9 mouse cellular contexts compared by ENCODE assay signal in the genomic region with DNA sequence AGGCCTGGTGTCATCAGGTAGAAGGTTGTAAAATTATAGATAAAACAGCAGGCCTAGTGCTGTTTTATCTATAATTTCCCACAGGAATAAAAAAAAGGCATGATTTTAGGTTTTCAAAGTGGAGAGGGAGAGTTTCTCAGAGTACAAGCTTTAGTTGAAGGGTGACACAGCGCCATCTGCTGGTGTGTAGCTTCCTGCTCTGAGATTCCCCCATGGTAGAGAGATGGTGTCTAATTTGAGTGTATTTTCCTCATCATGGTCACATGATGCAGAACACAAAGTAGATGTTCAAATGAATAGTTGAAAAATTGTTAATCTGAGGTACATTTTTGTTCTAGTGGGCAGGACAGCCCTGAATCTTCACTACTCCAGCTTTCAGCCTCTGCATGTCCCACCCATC. TPM values are rescaled to one million over a fixed set of nuclear protein-coding genes. Genes with fewer than 3 reads are reported as not detected.
DNase-seq lines count a peak whose midpoint lies in the region; ATAC-seq lines count a peak whose summit lies in the region.
"Had no signal": no experiment of that assay in that cellular context is flagged by ENCODE, and none has a peak within 500 bp of the region (broad histone marks: within the 10 kb centered on the region; RNA-seq: fewer than 3 reads in every experiment).

No protein-coding gene starts in this region.

- H3K27me3 ChIP-seq in neural tube, embryonic 15.5 days (replicated peaks): no peaks in the 10 kb centered on the region
- H3K27me3 ChIP-seq: heart, embryonic 13.5 days had no signal

- H3K27ac ChIP-seq in neural tube, embryonic 15.5 days (replicated peaks): no peak overlapping the region

- no peak overlapping the region for H3K9ac ChIP-seq in neural tube, embryonic 15.5 days (replicated peaks)
- H3K9ac ChIP-seq: heart, embryonic 13.5 days had no signal

- no peaks in the 10 kb centered on the region for H3K36me3 ChIP-seq in neural tube, embryonic 15.5 days

- intact Hi-C loops in heart, postnatal 36 days (cut with DNase I): loop anchor here (2.0 to 5.0 kb wide), 3 partner anchors 37 to 293 kb away; a partner anchor contains a TSS
- intact Hi-C loops in left cerebral cortex, postnatal 10 days (cut with DNase I): no loop called here

- H3K4me1 ChIP-seq in neural tube, embryonic 15.5 days: no peaks in the 10 kb centered on the region
- H3K4me1 ChIP-seq: heart, embryonic 13.5 days had no signal

- ATAC-seq in neural tube, embryonic 15.5 days (ENCODE audit: low FRiP score): no peak
- ATAC-seq in activated CD4-positive, CD25-positive, alpha-beta regulatory T cell, adult 4 months: no peak

- no peaks in the 10 kb centered on the region for H3K9me3 ChIP-seq in neural tube, embryonic 15.5 days (replicated peaks)
- H3K9me3 ChIP-seq: heart, embryonic 13.5 days had no signal

- peak; percentile 17 for DNase-seq in neural tube, embryonic 10.5 days (ENCODE audit: extremely low spot score, low spot score)
- peak; percentile 79 for DNase-seq in ZHBTc4 (ENCODE audit: low read depth, low spot score)
- DNase-seq in cerebellum, postnatal 14 days: peak; percentile 61 to 76
- peak; percentile 37 to 76 for DNase-seq in heart, postnatal 36 days
- DNase-seq in left cerebral cortex, postnatal 10 days (ENCODE audit: extremely low spot score in 1 of 2, low spot score in 2 of 2): peak; percentile 33 to 69
- peak; percentile 6 for DNase-seq in retina, adult 2 months (ENCODE audit: low read depth, low spot score)

- 33% methylated on average over 1 of the region's 1 CpGs for WGBS in neural tube, embryonic 15.5 days

- no peak overlapping the region for H3K4me3 ChIP-seq in neural tube, embryonic 15.5 days (replicated peaks)
- H3K4me3 ChIP-seq: heart, embryonic 13.5 days had no signal

- no peak overlapping the region for H3K4me2 ChIP-seq in neural tube, embryonic 15.5 days
- H3K4me2 ChIP-seq: heart, embryonic 13.5 days had no signal

RNA-seq across cellular contexts. Expression of a gene that starts 32.3 kb away (rescaled TPM):
- polyA plus RNA-seq in neural tube, embryonic 15.5 days (2015; fragmentation: Nextera tagmentation; extraction: Ambion mirVana): 14.6 and 15.9 TPM in 2 replicates
- 10 to 100 TPM; 32.4 to 33.0 TPM for total RNA-seq in heart, postnatal 36 days (2021)
- 10 to 100 TPM; 44.1 to 44.2 TPM for total RNA-seq in left cerebral cortex, postnatal 10 days (2021)
- polyA plus RNA-seq in activated CD4-positive, CD25-positive, alpha-beta regulatory T cell, adult 4 months (2017; shearing (Covaris generic)): 10 to 100 TPM; 29.1 to 33.9 TPM

RNA-seq across cellular contexts. Expression of a gene that starts 32.4 kb away (rescaled TPM):
- polyA plus RNA-seq in neural tube, embryonic 15.5 days (2015; fragmentation: Nextera tagmentation; extraction: Ambion mirVana): 18.5 and 36.8 TPM in 2 replicates
- total RNA-seq in heart, postnatal 36 days (2021): 10 to 100 TPM; 30.9 to 32.2 TPM
- 10 to 100 TPM; 13.2 to 17.0 TPM for total RNA-seq in left cerebral cortex, postnatal 10 days (2021)
- 10 to 100 TPM; 98.7 to 99.1 TPM for polyA plus RNA-seq in activated CD4-positive, CD25-positive, alpha-beta regulatory T cell, adult 4 months (2017; shearing (Covaris generic))

Comparison
In these comparisons a context has a peak if more than half of its experiments do, and no peak if none do; other contexts are left out.
1. DNase-seq: peak in every context shown above with its lines; median percentile 79 in ZHBTc4; 68 in cerebellum, postnatal 14 days; 56 in heart, postnatal 36 days; 51 in left cerebral cortex, postnatal 10 days; 17 in neural tube, embryonic 10.5 days; 6 in retina, adult 2 months.